Mouse (Mus musculus) testis, adult 2 months (tissue): Measurements from ENCODE around the gene Scn1b. TPM values are rescaled to one million over a fixed set of nuclear protein-coding genes. Genes with fewer than 3 reads are reported as not detected.

Experiments used
- H3K27ac ChIP-seq: fragments of 200-500 bp; 2 replicates; pipeline ENCODE4 v1.5.1; 2012; ENCODE audit warnings: low read depth, low read length; ENCODE audit not compliant: control insufficient read depth, insufficient read depth
- H3K27me3 ChIP-seq: fragments of 200-500 bp; 2 replicates; pipeline ENCODE4 v1.6.1; 2012; ENCODE audit warnings: mild to moderate bottlenecking, low read length, moderate library complexity; ENCODE audit not compliant: control insufficient read depth, insufficient read depth
- H3K36me3 ChIP-seq: fragments of 200-500 bp; 2 replicates; pipeline ENCODE4 v1.6.1; 2012; ENCODE audit warnings: mild to moderate bottlenecking, low read length; ENCODE audit not compliant: control insufficient read depth, insufficient read depth
- H3K4me1 ChIP-seq: fragments of 200-500 bp; 2 replicates; pipeline ENCODE4 v1.6.1; 2012; ENCODE audit warnings: low read length; ENCODE audit not compliant: control insufficient read depth, insufficient read depth
- H3K4me3 ChIP-seq: fragments of 200-500 bp; 2 replicates; pipeline ENCODE4 v1.5.1; 2012; ENCODE audit warnings: low read depth, mild to moderate bottlenecking, low read length, moderate library complexity, mixed read lengths; ENCODE audit not compliant: control insufficient read depth
- CTCF ChIP-seq: fragments of 200-500 bp; IDR thresholded peaks from 2 replicates; pipeline ENCODE4 v1.5.1; 2012; ENCODE audit warnings: low read depth, mild to moderate bottlenecking, inconsistent platforms, low read length, moderate library complexity; ENCODE audit not compliant: control insufficient read depth, insufficient read depth, insufficient replicate concordance
- POLR2A ChIP-seq: fragments of 200-500 bp; IDR thresholded peaks from 2 replicates; pipeline ENCODE4 v1.6.1; 2012; ENCODE audit warnings: low read depth, mild to moderate bottlenecking, inconsistent platforms, low read length, moderate library complexity; ENCODE audit not compliant: control insufficient read depth
- polyA plus RNA-seq: library from polyadenylated mRNA; depleted of rRNA; stranded (reverse); fragments of >200 nt; gene quantifications from 2 replicates; pipeline ENCODE4 v1.2.3, GENCODE M21; 2012; rRNA removed

Scn1b gene
- polyA plus RNA-seq, 1 experiment: 1.4 TPM

- no peak overlapping the region for H3K27ac ChIP-seq
- TF ChIP-seq POLR2A (no peak), CTCF (no peak)
- no peaks in the 10 kb centered on the region for H3K27me3 ChIP-seq
- H3K4me3 ChIP-seq: no peak overlapping the region
- H3K4me1 ChIP-seq: no peaks in the 10 kb centered on the region; the same call in 1 of the 2 replicates
- H3K36me3 ChIP-seq: no peaks in the 10 kb centered on the region
Observed at GRCm38 (mm10) chr7:31074713-31075069, 52.1 kb downstream of the Scn1b start.

GRCm38 (mm10) chr7:31074061-31074712, 52.6 kb downstream of the Scn1b start:
- H3K4me3 ChIP-seq: no peak overlapping the region
- TF ChIP-seq CTCF: no peak
- no peak for TF ChIP-seq POLR2A
- no peak overlapping the region for H3K27ac ChIP-seq
- H3K36me3 ChIP-seq: no peaks in the 10 kb centered on the region
- H3K4me1 ChIP-seq: peaks cover 3% of the 10 kb centered on the region
- no peaks in the 10 kb centered on the region for H3K27me3 ChIP-seq

GRCm38 (mm10) chr7:31073546-31073945, 53.3 kb downstream of the Scn1b start:
- no peak for TF ChIP-seq CTCF
- TF ChIP-seq POLR2A: no peak

GRCm38 (mm10) chr7:31072326-31072725, 54.5 kb downstream of the Scn1b start:
- peaks cover 11% of the 10 kb centered on the region for H3K4me1 ChIP-seq
- TF ChIP-seq CTCF: no peak
- no peak overlapping the region for H3K27ac ChIP-seq
- H3K4me3 ChIP-seq: no peak overlapping the region
- no peaks in the 10 kb centered on the region for H3K36me3 ChIP-seq
- H3K27me3 ChIP-seq: no peaks in the 10 kb centered on the region

More at GRCm38 (mm10) chr7:31073546-31073945, 53.3 kb downstream of the Scn1b start:
- H3K27ac ChIP-seq: no peak overlapping the region
- H3K4me1 ChIP-seq: peaks cover 7% of the 10 kb centered on the region
- no peak overlapping the region for H3K4me3 ChIP-seq
- no peaks in the 10 kb centered on the region for H3K36me3 ChIP-seq
- no peaks in the 10 kb centered on the region for H3K27me3 ChIP-seq

- Histone ChIP-seq H3K4me1 (peaks cover 14% of the 10 kb centered on the region), H3K4me3 (no peak overlapping the region), H3K27me3 (no peaks in the 10 kb centered on the region), H3K27ac (no peak overlapping the region), H3K36me3 (no peaks in the 10 kb centered on the region)
- TF ChIP-seq CTCF (no peak), POLR2A (no peak)
Observed at GRCm38 (mm10) chr7:31070324-31070723, 56.5 kb downstream of the Scn1b start.

- Histone ChIP-seq H3K4me3 (no peak overlapping the region), H3K27me3 (no peaks in the 10 kb centered on the region), H3K4me1 (peaks cover 14% of the 10 kb centered on the region), H3K27ac (no peak overlapping the region), H3K36me3 (no peaks in the 10 kb centered on the region)
- TF ChIP-seq POLR2A (no peak), CTCF (no peak)
Observed at GRCm38 (mm10) chr7:31069491-31069890, 57.3 kb downstream of the Scn1b start.

- peaks cover 14% of the 10 kb centered on the region for H3K4me1 ChIP-seq
- TF ChIP-seq POLR2A (no peak), CTCF (no peak)
- no peak overlapping the region for H3K27ac ChIP-seq
- no peaks in the 10 kb centered on the region for H3K36me3 ChIP-seq
- no peak overlapping the region for H3K4me3 ChIP-seq
- H3K27me3 ChIP-seq: no peaks in the 10 kb centered on the region
Observed at GRCm38 (mm10) chr7:31067836-31068235, 59.0 kb downstream of the Scn1b start.

Other genes starting within 250 kb of the Scn1b start
- gene Cd22, start 246.7 kb downstream of the Scn1b start, polyA plus RNA-seq: 0.08 and 0.41 TPM in 2 replicates
- gene Mag, start 212.1 kb downstream of the Scn1b start, polyA plus RNA-seq: 18.2 and 21.3 TPM in 2 replicates
- gene Hamp2, start 202.3 kb downstream of the Scn1b start, polyA plus RNA-seq: 0.38 and 1.5 TPM in 2 replicates
- not detected in 2 replicates for gene Hamp, start 183.0 kb downstream of the Scn1b start, polyA plus RNA-seq
- gene Usf2, start 170.2 kb downstream of the Scn1b start, polyA plus RNA-seq: 27.0 and 31.3 TPM in 2 replicates
- 24.4 and 30.2 TPM in 2 replicates for gene Lsr, start 153.5 kb downstream of the Scn1b start, polyA plus RNA-seq
- gene Fam187b, start 153.2 kb downstream of the Scn1b start, polyA plus RNA-seq: 524 and 525 TPM in 2 replicates
- gene Fxyd5, start 84.5 kb downstream of the Scn1b start, polyA plus RNA-seq: 8.3 and 12.1 TPM in 2 replicates
- 1.3 and 1.6 TPM in 2 replicates for gene Fxyd7, start 75.5 kb downstream of the Scn1b start, polyA plus RNA-seq
- 94.7 and 104 TPM in 2 replicates for gene Fxyd1, start 69.8 kb downstream of the Scn1b start, polyA plus RNA-seq
- 2.0 TPM in 2 replicates for gene Lgi4, start 67.7 kb downstream of the Scn1b start, polyA plus RNA-seq
- gene Fxyd3, start 50.3 kb downstream of the Scn1b start, polyA plus RNA-seq: 0.64 and 6.4 TPM in 2 replicates
- gene Hpn, start 11.7 kb downstream of the Scn1b start, polyA plus RNA-seq: 0.73 and 2.1 TPM in 2 replicates
- gene Gramd1a, start 28.9 kb upstream of the Scn1b start, polyA plus RNA-seq: 35.1 and 35.3 TPM in 2 replicates
- gene Scgb2b2, start 163.5 kb upstream of the Scn1b start, polyA plus RNA-seq: not detected in 2 replicates
- not detected in 2 replicates for gene Scgb1b2, start 164.8 kb upstream of the Scn1b start, polyA plus RNA-seq
- gene Scgb2b3, start 235.1 kb upstream of the Scn1b start, polyA plus RNA-seq: not detected in 2 replicates
- not detected in 2 replicates for gene Scgb1b3, start 248.6 kb upstream of the Scn1b start, polyA plus RNA-seq